Mouse (Mus musculus) embryonic facial prominence, embryonic 11.5 days (tissue): Measurements from ENCODE around the gene Gm28048. TPM values are rescaled to one million over a fixed set of nuclear protein-coding genes. Genes with fewer than 3 reads are reported as not detected.

ENCODE experiments used
- ATAC-seq: fragments of 200-750 bp; cut with Nextera tagmentation; replicated peaks from 2 replicates; pipeline ENCODE4 v1.8.0; 2017; ENCODE audit warnings: low read depth; ENCODE audit not compliant: insufficient number of reproducible peaks, low FRiP score, low TSS enrichment
- DNase-seq: peaks from one replicate; pipeline ENCODE4 v3.0.0-alpha.2; 2015; ENCODE audit warnings: low spot score
- H3K27ac ChIP-seq: fragments of 300-500 bp; sonication (generic); replicated peaks from 2 replicates; pipeline ENCODE4 v1.5.1; 2014; ENCODE audit warnings: mild to moderate bottlenecking, low read depth, low read length, control low read depth
- H3K27me3 ChIP-seq: fragments of 300-500 bp; sonication (generic); 2 replicates; pipeline ENCODE4 v1.6.1; 2014; ENCODE audit warnings: mild to moderate bottlenecking, low read length, moderate library complexity, mixed read lengths; ENCODE audit not compliant: control insufficient read depth, insufficient read depth
- H3K36me3 ChIP-seq: fragments of 300-500 bp; sonication (generic); replicated peaks from 2 replicates; pipeline ENCODE4 v1.6.1; 2014; ENCODE audit warnings: low read depth, mild to moderate bottlenecking, low read length, moderate library complexity, mixed read lengths; ENCODE audit not compliant: control insufficient read depth, insufficient read depth
- H3K4me1 ChIP-seq: fragments of 300-500 bp; sonication (generic); 2 replicates; pipeline ENCODE4 v1.6.1; 2014; ENCODE audit warnings: low read length, mixed read lengths; ENCODE audit not compliant: control insufficient read depth, insufficient read depth
- H3K4me2 ChIP-seq: fragments of 300-500 bp; sonication (generic); 2 replicates; pipeline ENCODE4 v1.6.1; 2014; ENCODE audit warnings: low read depth, mild to moderate bottlenecking, control low read depth, low read length, moderate library complexity
- H3K4me3 ChIP-seq: fragments of 300-500 bp; sonication (generic); 2 replicates; pipeline ENCODE4 v1.5.1; 2014; ENCODE audit warnings: low read depth, low read length, control low read depth
- H3K9ac ChIP-seq: fragments of 300-500 bp; sonication (generic); replicated peaks from 2 replicates; pipeline ENCODE4 v1.6.1; 2014; ENCODE audit warnings: mild to moderate bottlenecking, control low read depth, low read length
- H3K9me3 ChIP-seq: fragments of 300-500 bp; sonication (generic); replicated peaks from 2 replicates; pipeline ENCODE4 v1.6.1; 2016; ENCODE audit warnings: mild to moderate bottlenecking, low read length, inconsistent platforms, mixed read lengths; ENCODE audit not compliant: control insufficient read depth
- WGBS: fragments of 180-500 bp; shearing (Covaris S2); extraction: QIAGEN DNeasy Blood & Tissue Kit; methylation state at CpG from one replicate; pipeline ENCODE4 v1.1.7; 2014; 5-methylcytosine and 5-hydroxymethylcytosine counted together
- polyA plus RNA-seq: library from polyadenylated mRNA; unstranded; fragments of >200 nt; fragmentation: Nextera tagmentation; extraction: Ambion mirVana; gene quantifications from 2 replicates; pipeline ENCODE4 v1.2.1, GENCODE M21; 2014

Gene Gm28048
- polyA plus RNA-seq, 1 experiment from 2014 or later, result 9.5 TPM

GRCm38 (mm10) chr11:22891876-22892275 lies 90.0 kb downstream of the Gm28048 start:
- no peak overlapping the region for H3K4me2 ChIP-seq
- H3K4me1 ChIP-seq, result no peaks in the 10 kb centered on the region
- 87% methylated on average over 7 of the region's 7 CpGs for WGBS
- DNase-seq (no peak), ATAC-seq (no peak)
- H3K36me3 ChIP-seq, result no peaks in the 10 kb centered on the region
- H3K27me3 ChIP-seq, result no peaks in the 10 kb centered on the region
- no peaks in the 10 kb centered on the region for H3K9me3 ChIP-seq
- no peak overlapping the region for H3K27ac ChIP-seq
- no peak overlapping the region for H3K4me3 ChIP-seq
- H3K9ac ChIP-seq, result no peak overlapping the region

- 77% methylated on average over 9 of the region's 9 CpGs for WGBS
- no peak for ATAC-seq
- Histone ChIP-seq H3K4me3 (no peak overlapping the region), H3K27ac (no peak overlapping the region), H3K4me2 (no peak overlapping the region), H3K9me3 (no peaks in the 10 kb centered on the region), H3K9ac (no peak overlapping the region), H3K27me3 (no peaks in the 10 kb centered on the region), H3K36me3 (no peaks in the 10 kb centered on the region), H3K4me1 (no peaks in the 10 kb centered on the region)
- no peak for DNase-seq
Measured at GRCm38 (mm10) chr11:22891242-22891641, 90.6 kb downstream of the Gm28048 start.

- no peaks in the 10 kb centered on the region for H3K9me3 ChIP-seq
- WGBS, result 93% methylated on average over 3 of the region's 3 CpGs
- no peaks in the 10 kb centered on the region for H3K27me3 ChIP-seq
- no peak overlapping the region for H3K9ac ChIP-seq
- H3K36me3 ChIP-seq, result no peaks in the 10 kb centered on the region
- no peak overlapping the region for H3K4me3 ChIP-seq
- H3K4me2 ChIP-seq, result no peak overlapping the region
- DNase-seq (no peak), ATAC-seq (no peak)
- H3K27ac ChIP-seq, result no peak overlapping the region
- no peaks in the 10 kb centered on the region for H3K4me1 ChIP-seq
Measured at GRCm38 (mm10) chr11:22889224-22889623, 92.7 kb downstream of the Gm28048 start.

DNA sequence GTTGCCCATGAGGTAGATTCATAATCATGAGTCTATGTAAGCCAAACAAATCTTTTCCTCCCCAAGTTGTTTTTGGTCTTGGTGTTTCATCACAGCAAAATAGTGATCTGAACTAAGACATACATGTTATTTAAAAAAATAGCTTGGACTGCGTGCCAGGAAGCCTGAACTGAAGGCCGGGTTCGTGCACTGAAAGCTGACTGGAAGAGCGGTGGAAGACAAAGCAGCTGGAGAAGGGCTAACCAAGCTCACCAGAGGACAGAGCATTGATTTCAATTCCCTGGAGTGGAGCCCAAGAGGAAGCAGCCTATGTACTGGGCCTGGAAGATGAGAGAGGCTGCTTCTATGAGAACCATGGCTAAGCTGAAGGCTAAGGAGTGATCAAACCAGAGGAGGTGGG lies 94.9 kb downstream of the Gm28048 start:
- WGBS, result 89% methylated on average over 4 of the region's 4 CpGs
- DNase-seq (no peak), ATAC-seq (no peak)
- Histone ChIP-seq H3K9ac (no peak overlapping the region), H3K27me3 (no peaks in the 10 kb centered on the region), H3K4me3 (no peak overlapping the region), H3K4me2 (no peak overlapping the region), H3K9me3 (no peaks in the 10 kb centered on the region), H3K27ac (no peak overlapping the region), H3K36me3 (no peaks in the 10 kb centered on the region), H3K4me1 (no peaks in the 10 kb centered on the region)

- no peak overlapping the region for H3K4me3 ChIP-seq
- 96% methylated on average over 1 of the region's 1 CpGs for WGBS
- no peak overlapping the region for H3K4me2 ChIP-seq
- no peaks in the 10 kb centered on the region for H3K9me3 ChIP-seq
- DNase-seq (no peak), ATAC-seq (no peak)
- no peaks in the 10 kb centered on the region for H3K27me3 ChIP-seq
- no peak overlapping the region for H3K27ac ChIP-seq
- no peaks in the 10 kb centered on the region for H3K36me3 ChIP-seq
- H3K9ac ChIP-seq, result no peak overlapping the region
- no peaks in the 10 kb centered on the region for H3K4me1 ChIP-seq
Measured at GRCm38 (mm10) chr11:22885350-22885749, 96.5 kb downstream of the Gm28048 start.

DNA sequence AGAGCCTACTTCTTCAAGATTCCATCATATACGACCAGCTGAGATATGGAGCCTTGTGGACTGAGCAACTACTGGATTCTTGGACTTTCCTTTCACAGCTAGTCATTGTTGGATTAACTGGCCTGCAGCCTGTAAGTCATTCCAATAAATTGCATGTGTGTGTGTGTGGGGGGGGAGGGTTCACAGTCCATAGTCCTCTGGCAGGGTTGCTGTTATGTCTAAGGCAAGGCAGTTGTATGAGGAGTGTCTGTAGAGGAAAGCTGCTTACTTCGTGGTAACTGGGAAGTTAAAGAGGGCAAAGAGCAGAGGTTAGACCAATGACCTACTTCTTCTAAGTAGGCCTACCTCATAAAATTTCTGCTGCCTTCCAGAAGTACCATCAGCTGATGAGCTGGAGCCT lies 98.2 kb downstream of the Gm28048 start:
- Histone ChIP-seq H3K4me2 (no peak overlapping the region), H3K4me1 (no peaks in the 10 kb centered on the region), H3K36me3 (no peaks in the 10 kb centered on the region), H3K27ac (no peak overlapping the region), H3K9me3 (no peaks in the 10 kb centered on the region), H3K9ac (no peak overlapping the region), H3K27me3 (no peaks in the 10 kb centered on the region), H3K4me3 (no peak overlapping the region)
- DNase-seq (no peak), ATAC-seq (no peak)
- WGBS, result 79% methylated on average over 2 of the region's 2 CpGs

DNA sequence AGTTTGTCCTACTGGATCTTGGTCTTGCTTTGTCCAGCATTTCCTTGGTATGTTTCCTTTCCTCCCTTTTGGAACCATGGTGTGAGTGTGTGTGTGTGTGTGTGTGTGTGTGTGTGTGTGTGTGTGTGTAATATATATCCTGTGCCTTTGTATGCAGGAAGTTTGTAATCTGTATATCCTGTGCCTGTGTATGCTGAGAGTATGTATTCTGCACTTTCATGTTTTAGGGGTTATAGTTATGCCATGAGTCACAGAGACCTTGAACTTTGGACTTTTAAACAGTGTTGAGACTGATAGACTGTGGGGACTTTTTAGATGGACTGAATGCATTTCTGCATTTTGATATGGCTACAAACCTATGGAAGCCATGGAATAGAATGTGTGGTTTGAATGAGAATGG lies 99.0 kb downstream of the Gm28048 start:
- Histone ChIP-seq H3K4me1 (no peaks in the 10 kb centered on the region), H3K4me2 (no peak overlapping the region), H3K27me3 (no peaks in the 10 kb centered on the region), H3K36me3 (no peaks in the 10 kb centered on the region), H3K9ac (no peak overlapping the region), H3K4me3 (no peak overlapping the region), H3K9me3 (no peaks in the 10 kb centered on the region), H3K27ac (no peak overlapping the region)
- DNase-seq (no peak), ATAC-seq (no peak)

- Histone ChIP-seq H3K27me3 (no peaks in the 10 kb centered on the region), H3K27ac (no peak overlapping the region), H3K9me3 (no peaks in the 10 kb centered on the region), H3K36me3 (no peaks in the 10 kb centered on the region), H3K4me1 (no peaks in the 10 kb centered on the region), H3K4me3 (no peak overlapping the region), H3K4me2 (no peak overlapping the region), H3K9ac (no peak overlapping the region)
- WGBS, result 63% methylated on average over 3 of the region's 3 CpGs
- no peak for ATAC-seq
- no peak for DNase-seq
Measured at GRCm38 (mm10) chr11:22880383-22881172, 101.3 kb downstream of the Gm28048 start.
